Mouse (Mus musculus) brown adipose tissue, adult 24 weeks (tissue): Measurements from ENCODE around the gene Gli2. TPM values are rescaled to one million over a fixed set of nuclear protein-coding genes. Genes with fewer than 3 reads are reported as not detected.
A peak's percentile ranks its signal among the peaks of the same experiment; 100 is the strongest.

Experiments used
- H3K27ac ChIP-seq: fragments of 200-500 bp; replicated peaks from 2 replicates; pipeline ENCODE4 v1.5.1; 2012; ENCODE audit warnings: low read depth, mild to moderate bottlenecking, low read length
- H3K4me1 ChIP-seq: fragments of 200-500 bp; 2 replicates; pipeline ENCODE4 v1.6.1; 2012; ENCODE audit warnings: low read length, mixed read lengths; ENCODE audit not compliant: control insufficient read depth, insufficient read depth, insufficient read length
- H3K4me3 ChIP-seq: fragments of 200-500 bp; 2 replicates; pipeline ENCODE4 v1.5.1; 2012; ENCODE audit warnings: low read depth, mild to moderate bottlenecking, low read length, moderate library complexity; ENCODE audit not compliant: insufficient read depth
- polyA plus RNA-seq: library from polyadenylated mRNA; stranded (reverse); fragments of >200 nt; gene quantifications from 2 replicates; pipeline ENCODE4 v1.2.4, GENCODE M21; 2012; ENCODE audit not compliant: missing spikeins, insufficient read depth, insufficient read length

Gene Gli2
- polyA plus RNA-seq, 1 experiment = 0.48 TPM

DNA sequence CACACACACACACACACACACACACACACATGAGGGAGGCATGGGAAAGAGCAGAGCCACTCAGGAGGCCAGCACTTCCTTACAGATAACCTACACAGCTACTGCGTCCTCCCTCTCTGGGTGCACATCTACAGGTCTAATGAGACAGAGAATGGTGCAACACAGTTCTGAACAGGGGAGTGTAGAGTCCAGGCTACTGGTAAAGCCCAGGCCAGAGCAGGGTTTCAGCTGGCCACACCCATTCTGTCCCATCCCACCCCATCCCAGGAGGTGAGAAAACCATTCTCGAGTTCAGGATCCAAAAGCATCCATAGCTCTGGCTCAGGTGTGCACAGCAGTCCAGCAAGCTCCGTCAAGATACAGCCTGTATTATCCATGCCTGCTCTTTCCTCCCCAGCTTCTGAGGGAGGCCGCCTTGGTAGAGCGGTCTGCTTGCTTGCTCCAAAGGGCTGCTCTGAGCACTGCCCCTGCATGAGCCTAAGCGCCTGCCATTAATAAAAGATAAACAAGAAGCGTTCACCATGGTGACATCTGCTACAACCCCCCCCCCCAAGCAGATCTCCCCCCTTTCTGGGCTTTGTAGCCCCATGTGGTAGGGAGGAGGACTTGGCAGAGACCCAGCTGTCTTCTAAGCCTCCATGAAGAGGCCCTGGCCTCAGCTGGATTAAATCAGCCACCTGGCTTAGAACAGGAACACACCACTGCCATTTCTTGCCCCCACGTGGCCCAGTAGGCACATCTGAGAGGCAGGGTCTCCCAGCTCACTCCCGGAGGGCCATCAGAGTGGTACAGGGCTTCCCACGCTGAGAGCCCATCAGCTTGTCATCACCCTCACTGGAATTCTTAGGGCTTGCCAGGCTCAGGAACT, 98.8 kb downstream of the Gli2 start:
- no peak overlapping the region for H3K27ac ChIP-seq
- H3K4me1 ChIP-seq = no peaks in the 10 kb centered on the region
- no peak overlapping the region for H3K4me3 ChIP-seq

DNA sequence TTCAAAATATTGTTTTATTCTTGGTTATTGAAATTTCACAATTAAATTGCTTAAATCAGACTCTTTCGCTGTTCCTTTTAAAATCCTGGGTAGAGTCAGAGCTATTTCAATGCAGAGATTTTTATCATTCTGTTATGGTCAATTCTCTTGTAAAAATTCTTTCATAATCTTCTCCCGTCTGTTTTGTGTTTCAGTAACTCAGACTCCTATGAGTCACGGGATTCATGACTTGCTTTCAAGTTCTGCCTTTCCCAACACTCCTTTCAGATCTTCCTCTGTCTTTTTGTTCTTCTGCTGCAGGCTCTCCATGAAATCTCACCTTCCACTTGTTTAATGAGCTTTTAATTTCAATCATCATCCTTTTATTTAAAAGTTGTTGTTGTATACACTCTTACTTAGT, 100.4 kb downstream of the Gli2 start:
- no peak overlapping the region for H3K27ac ChIP-seq
- no peaks in the 10 kb centered on the region for H3K4me1 ChIP-seq
- H3K4me3 ChIP-seq = no peak overlapping the region

DNA sequence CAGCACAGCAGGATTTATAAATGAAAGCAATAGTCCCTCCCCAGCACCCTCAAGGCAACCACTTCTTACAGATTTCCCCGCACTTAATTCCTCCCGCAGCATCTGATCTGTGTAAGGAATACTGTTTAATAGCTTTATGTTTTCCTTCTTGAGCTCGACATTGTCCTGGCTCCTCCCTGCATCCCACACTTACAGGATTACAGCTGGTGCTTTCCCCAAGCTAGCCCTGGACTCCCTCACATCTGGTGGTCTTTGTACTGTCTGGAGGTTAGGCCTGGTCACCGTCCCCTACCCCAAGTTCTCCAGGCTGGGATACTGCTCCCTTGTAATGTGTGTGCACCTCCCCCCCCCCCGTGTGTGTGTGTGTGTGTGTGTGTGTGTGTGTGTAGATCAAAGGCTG, 101.1 kb downstream of the Gli2 start:
- H3K27ac ChIP-seq = no peak overlapping the region
- H3K4me3 ChIP-seq = no peak overlapping the region
- no peaks in the 10 kb centered on the region for H3K4me1 ChIP-seq

DNA sequence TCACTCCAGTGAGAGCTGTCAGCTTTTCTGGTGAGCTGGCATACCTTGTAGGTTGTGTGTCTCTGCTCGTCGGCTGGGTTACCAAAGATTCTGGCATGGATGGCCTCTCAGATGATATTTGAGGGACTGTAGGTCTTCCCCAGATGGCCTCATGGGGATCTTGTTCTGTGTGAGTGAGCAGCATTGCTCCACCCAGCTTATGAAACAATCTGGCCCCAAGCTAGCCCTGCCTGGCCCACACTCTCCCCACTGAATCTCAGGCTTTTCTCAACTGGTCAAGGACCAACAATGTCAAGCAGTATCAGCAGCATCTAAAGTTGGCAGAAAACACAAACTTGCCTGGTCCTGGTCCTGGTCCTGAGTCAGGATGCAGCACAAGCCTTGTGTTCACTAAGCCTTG, 105.0 kb downstream of the Gli2 start:
- H3K27ac ChIP-seq = no peak overlapping the region
- peaks cover 4% of the 10 kb centered on the region for H3K4me1 ChIP-seq
- H3K4me3 ChIP-seq = no peak overlapping the region

GRCm38 (mm10) chr1:118947221-118947620, 106.2 kb downstream of the Gli2 start:
- Histone ChIP-seq H3K4me3 (no peak overlapping the region), H3K27ac (no peak overlapping the region), H3K4me1 (peaks cover 4% of the 10 kb centered on the region)

GRCm38 (mm10) chr1:118941336-118941735, 112.1 kb downstream of the Gli2 start:
- no peak overlapping the region for H3K27ac ChIP-seq
- peaks cover 17% of the 10 kb centered on the region for H3K4me1 ChIP-seq
- H3K4me3 ChIP-seq = no peak overlapping the region

- peak overlapping the region; percentile 89 for H3K27ac ChIP-seq
- peaks cover 22% of the 10 kb centered on the region for H3K4me1 ChIP-seq
- no peak overlapping the region for H3K4me3 ChIP-seq
Measured at GRCm38 (mm10) chr1:118940269-118940840, 113.1 kb downstream of the Gli2 start.

DNA sequence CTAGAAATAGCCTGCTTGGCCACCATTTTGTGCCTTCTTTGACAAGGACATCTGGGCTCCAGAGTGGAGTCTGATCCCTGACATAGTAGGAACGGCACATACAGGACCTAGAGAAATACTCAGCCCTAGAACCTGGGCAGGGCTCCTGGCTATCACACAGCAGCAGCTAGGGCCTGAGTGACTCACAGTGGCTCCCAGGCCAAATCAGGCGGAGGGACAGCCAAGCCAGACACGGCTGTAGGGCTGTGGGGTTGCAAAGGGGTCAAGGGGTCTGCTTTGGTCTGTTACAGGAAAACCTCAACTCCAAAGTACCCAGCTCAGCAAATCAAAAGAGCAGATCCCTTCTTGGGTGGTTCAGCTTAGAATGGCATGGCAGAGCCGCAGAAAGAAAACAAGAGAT, 115.2 kb downstream of the Gli2 start:
- peaks cover 21% of the 10 kb centered on the region for H3K4me1 ChIP-seq

DNA sequence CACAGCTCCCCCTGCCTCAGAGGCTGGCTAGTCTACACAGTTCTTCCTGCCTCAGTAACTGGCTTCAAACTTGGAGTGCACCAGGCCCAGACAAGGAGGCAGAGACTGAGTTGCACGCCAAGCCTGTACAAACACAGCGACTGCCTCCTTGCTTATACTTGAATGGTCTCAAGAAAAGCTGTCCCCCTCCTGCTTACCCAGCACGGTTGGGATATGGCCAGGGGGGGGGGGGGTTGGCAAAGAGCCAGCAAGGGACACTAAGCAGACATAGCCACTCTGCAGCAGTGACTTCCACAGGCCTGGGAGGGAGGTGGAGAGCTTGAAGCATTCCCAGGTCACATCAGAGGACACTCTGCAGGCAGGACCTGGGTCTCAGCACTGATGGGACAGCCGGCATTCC, 117.3 kb downstream of the Gli2 start:
- Histone ChIP-seq H3K27ac (peak overlapping the region; percentile 58), H3K4me3 (no peak overlapping the region), H3K4me1 (peaks cover 23% of the 10 kb centered on the region)

More for the DNA sequence above, 115.2 kb downstream of the Gli2 start:
- Histone ChIP-seq H3K4me3 (no peak overlapping the region), H3K27ac (peak overlapping the region; percentile 26; the same call in 1 of the 2 replicates)

- Histone ChIP-seq H3K4me3 (no peak overlapping the region), H3K4me1 (peaks cover 23% of the 10 kb centered on the region), H3K27ac (peak overlapping the region; percentile 86)
Measured at GRCm38 (mm10) chr1:118935518-118935917, 117.9 kb downstream of the Gli2 start.

DNA sequence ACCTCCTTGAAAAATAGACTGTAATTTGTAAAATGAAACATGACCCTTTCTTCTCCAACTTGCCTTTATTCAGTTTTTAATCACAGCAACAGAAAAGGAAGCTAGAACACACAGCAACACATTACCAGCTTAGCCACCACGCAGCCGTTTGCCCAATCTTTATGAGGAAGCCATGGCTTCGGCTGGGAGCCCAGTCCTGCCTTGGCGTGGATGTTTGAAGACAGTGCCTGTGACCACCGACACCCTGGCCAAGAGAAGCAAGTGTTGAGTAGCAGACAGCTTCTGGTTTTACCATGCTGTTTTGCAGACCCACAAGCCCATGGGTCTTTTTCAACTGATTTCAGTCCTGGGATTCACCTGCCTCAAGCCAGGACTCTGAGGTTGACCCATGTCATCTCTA, 121.3 kb downstream of the Gli2 start:
- Histone ChIP-seq H3K27ac (no peak overlapping the region), H3K4me3 (no peak overlapping the region), H3K4me1 (peaks cover 13% of the 10 kb centered on the region)

- Histone ChIP-seq H3K4me3 (no peak overlapping the region), H3K27ac (no peak overlapping the region), H3K4me1 (peaks cover 3% of the 10 kb centered on the region)
Measured at GRCm38 (mm10) chr1:118927543-118928354, 125.7 kb downstream of the Gli2 start.

DNA sequence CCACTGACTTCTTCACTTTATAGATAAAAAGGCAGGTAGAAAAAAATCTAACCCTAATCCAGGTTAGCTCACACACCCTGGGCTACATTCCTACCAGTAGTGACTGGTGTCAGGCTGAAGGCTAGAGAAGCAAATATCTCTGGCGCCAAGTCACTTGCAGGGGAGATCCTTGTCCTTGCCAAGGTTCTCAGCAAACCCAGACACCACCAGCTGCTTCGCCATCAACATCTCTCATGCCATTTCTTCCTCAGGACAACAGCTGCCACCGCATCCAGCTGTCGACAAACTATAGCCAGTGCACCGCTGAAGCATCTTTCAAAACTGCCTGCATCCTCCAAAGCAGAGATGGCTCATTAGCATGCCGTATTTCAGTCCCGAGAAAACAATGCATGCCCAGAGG, 126.9 kb downstream of the Gli2 start:
- no peak overlapping the region for H3K27ac ChIP-seq
- no peak overlapping the region for H3K4me3 ChIP-seq
- peaks cover 3% of the 10 kb centered on the region; the same call in 1 of the 2 replicates for H3K4me1 ChIP-seq

- Histone ChIP-seq H3K4me1 (no peaks in the 10 kb centered on the region), H3K4me3 (no peak overlapping the region), H3K27ac (no peak overlapping the region)
Measured at GRCm38 (mm10) chr1:118922189-118922588, 131.2 kb downstream of the Gli2 start.

DNA sequence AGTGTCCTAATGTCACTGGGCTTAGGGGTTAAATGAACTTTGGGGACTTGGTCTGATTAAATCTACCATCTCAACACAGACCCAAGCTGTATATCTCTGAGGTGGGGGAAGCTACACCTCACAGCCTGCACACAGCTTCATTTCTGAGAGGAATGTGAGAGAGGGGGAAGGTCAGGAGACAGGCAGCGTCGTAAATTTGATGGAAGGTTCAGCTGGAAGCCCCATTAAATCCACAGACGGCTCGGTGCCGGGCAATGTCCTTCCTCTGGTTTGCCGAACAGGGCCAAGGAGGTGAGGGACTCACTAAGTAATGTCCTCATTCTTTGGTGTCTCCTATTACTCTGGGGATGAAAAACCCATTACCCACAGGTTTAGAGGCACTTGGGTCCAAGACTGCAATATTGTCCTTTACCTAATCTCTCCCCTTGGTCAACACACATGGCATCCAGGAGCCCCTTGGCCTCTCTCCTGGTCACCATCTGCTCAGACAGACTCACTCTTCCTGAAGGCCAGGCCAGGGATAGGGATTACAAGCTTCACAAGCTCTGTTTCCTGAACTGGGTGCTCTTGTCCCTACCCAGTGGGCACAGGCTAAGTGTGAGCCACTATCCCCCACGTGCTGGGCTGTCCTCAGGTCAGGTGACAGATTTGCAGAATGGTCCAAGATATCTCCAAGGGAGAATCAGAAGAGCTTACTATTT, 135.7 kb downstream of the Gli2 start:
- Histone ChIP-seq H3K4me3 (no peak overlapping the region), H3K27ac (no peak overlapping the region)

More for the DNA sequence above, 135.7 kb downstream of the Gli2 start:
- H3K4me1 ChIP-seq = no peaks in the 10 kb centered on the region
